In the genomic region with DNA sequence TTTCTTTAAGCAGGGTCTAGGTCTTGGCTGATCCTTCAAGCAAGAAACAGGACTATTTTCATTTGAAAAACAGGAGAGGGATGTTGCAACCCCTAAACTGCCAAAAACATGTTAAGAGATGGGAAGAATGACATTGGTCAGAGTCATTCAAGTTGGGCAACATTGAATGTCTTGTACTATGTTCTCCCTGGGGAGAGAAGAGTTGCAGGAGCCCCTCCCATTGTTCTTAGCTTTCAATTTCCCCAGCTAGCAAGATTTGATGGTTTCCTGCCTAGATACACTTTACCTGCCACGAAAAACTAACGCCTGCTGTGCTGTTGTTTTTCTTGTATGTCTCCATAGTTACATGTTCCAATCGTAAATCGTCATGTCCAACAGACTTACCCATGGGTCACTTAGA, we compare ENCODE assay signal across 25 mouse cellular contexts. TPM values are rescaled to one million over a fixed set of nuclear protein-coding genes. Genes with fewer than 3 reads are reported as not detected.
DNase-seq lines count a peak whose midpoint lies in the region; ATAC-seq and TF ChIP-seq lines count a peak whose summit lies in the region.
"Had no signal": no experiment of that assay in that cellular context is flagged by ENCODE, and none has a peak within 500 bp of the region (broad histone marks: within the 10 kb centered on the region; RNA-seq: fewer than 3 reads in every experiment).

No protein-coding gene starts in this region.

- TF ChIP-seq CTCF in C2C12 (IDR thresholded peaks at IDR 0.05; ENCODE audit: control insufficient read depth, insufficient read depth, insufficient read length), result no peak

- H3K79me3 ChIP-seq in C2C12 (ENCODE audit: low read depth), result no peaks in the 10 kb centered on the region

- intact Hi-C loops in heart, postnatal 36 days (cut with DNase I), result no loop called here

- peak; percentile 55 for ATAC-seq in granulocyte monocyte progenitor cell, adult 5-6 weeks (replicated peaks; ENCODE audit: poor library complexity, severe bottlenecking)
- ATAC-seq: forebrain, embryonic 15.5 days; intestine, embryonic 15.5 days had no signal

- peak; percentile 90 for DNase-seq in heart, adult 11 months
- DNase-seq in heart, postnatal 36 days, result no peak
- DNase-seq in skeletal muscle tissue, adult 2 months (ENCODE audit: low read depth, low spot score), result peak; percentile 16
- DNase-seq in cerebellum, adult 18-20 months, result no peak
- DNase-seq in embryo, embryonic 10.5 days (ENCODE audit: low spot score), result no peak
- DNase-seq: adrenal gland, postnatal 14 days; cerebellum, adult 11-12 months; cerebellum, adult 9-11 months; cerebellum, postnatal 36 days; gastrocnemius, adult 2 months; gastrocnemius, postnatal 25 days; heart, adult 2 months; heart, postnatal 14 days; kidney, adult 18-20 months had no signal

- H3K36me3 ChIP-seq in C2C12 (ENCODE audit: control insufficient read depth, insufficient read depth), result no peaks in the 10 kb centered on the region
- H3K36me3 ChIP-seq: embryonic facial prominence, embryonic 15.5 days; forebrain, embryonic 15.5 days; G1E; hindbrain, embryonic 10.5 days; intestine, embryonic 15.5 days had no signal

- no peak overlapping the region for H3K4me3 ChIP-seq in C2C12 (ENCODE audit: insufficient read depth, poor library complexity, severe bottlenecking)
- H3K4me3 ChIP-seq: embryonic facial prominence, embryonic 15.5 days; erythroblast, embryonic 14.5 days; forebrain, embryonic 15.5 days; gastrocnemius, adult 2 months; heart, adult 2 months; hindbrain, embryonic 10.5 days; intestine, embryonic 15.5 days had no signal

- no peak overlapping the region for H3ac ChIP-seq in C2C12 (ENCODE audit: control insufficient read depth, insufficient read length, low read depth)

- H3K79me2 ChIP-seq in C2C12 (ENCODE audit: control insufficient read depth, insufficient read depth), result no peaks in the 10 kb centered on the region

- no peaks in the 10 kb centered on the region for H3K27me3 ChIP-seq in C2C12 (ENCODE audit: control insufficient read depth, insufficient read depth, insufficient read length)
- H3K27me3 ChIP-seq: embryonic facial prominence, embryonic 15.5 days; forebrain, embryonic 15.5 days; intestine, embryonic 15.5 days had no signal

TF ChIP-seq in C2C12, 6 proteins besides CTCF, POLR2A, EP300 and RAD21:
- no peak for TF ChIP-seq MYOG (IDR thresholded peaks at IDR 0.05; ENCODE audit: control insufficient read depth, extremely low read depth, insufficient read length)
- peak; percentile 7 for TF ChIP-seq CEBPB (IDR thresholded peaks at IDR 0.05; ENCODE audit: low read depth)

RNA-seq across cellular contexts. Expression of gene Ifi208, which starts 15.5 kb away (rescaled TPM):
- under 1 TPM; 0.43 to 0.44 TPM for total RNA-seq in heart, postnatal 36 days (2021)
- polyA plus RNA-seq in C2C12 (2012; fragmentation: generic; extraction: Trizol), result not detected
- total RNA-seq in granulocyte monocyte progenitor cell, adult 5-6 weeks (2014; fragmentation: Nextera tagmentation), result not detected in 2 replicates
- not detected in 2 replicates for total RNA-seq in granulocyte monocyte progenitor cell, adult 5-6 weeks (2017)
- polyA plus RNA-seq: forebrain, embryonic 11.5 days; forebrain, embryonic 15.5 days; G1E; hindbrain, embryonic 10.5 days; hindbrain, embryonic 14.5 days had no signal

RNA-seq across cellular contexts. Expression of gene Ifi209, which starts 27.3 kb away (rescaled TPM):
- total RNA-seq in heart, postnatal 36 days (2021), result 1 to 10 TPM in 1 of 2 experiments, under 1 TPM in 1; 0.42 to 1.1 TPM
- polyA plus RNA-seq in C2C12 (2012; fragmentation: generic; extraction: Trizol), result not detected
- 77.0 and 77.3 TPM in 2 replicates for total RNA-seq in granulocyte monocyte progenitor cell, adult 5-6 weeks (2014; fragmentation: Nextera tagmentation)
- 143 and 146 TPM in 2 replicates for total RNA-seq in granulocyte monocyte progenitor cell, adult 5-6 weeks (2017)
- total RNA-seq: G1E had no signal
- polyA plus RNA-seq: embryonic facial prominence, embryonic 11.5 days; erythroblast, embryonic 14.5 days; G1E; hindbrain, embryonic 10.5 days had no signal

RNA-seq across cellular contexts. Expression of gene Ifi213, which starts 58.9 kb away (rescaled TPM):
- total RNA-seq in heart, postnatal 36 days (2021), result 1 to 10 TPM in 1 of 2 experiments, under 1 TPM in 1; 0.28 to 1.1 TPM
- not detected for polyA plus RNA-seq in C2C12 (2012; fragmentation: generic; extraction: Trizol)
- not detected in 2 replicates for total RNA-seq in granulocyte monocyte progenitor cell, adult 5-6 weeks (2014; fragmentation: Nextera tagmentation)
- 0.47 TPM in 1 of 2 replicates, not detected in the other for total RNA-seq in granulocyte monocyte progenitor cell, adult 5-6 weeks (2017)
- total RNA-seq: gastrocnemius, adult 2 months had no signal
- polyA plus RNA-seq: embryonic facial prominence, embryonic 11.5 days; erythroblast, embryonic 14.5 days; forebrain, embryonic 11.5 days; forebrain, embryonic 15.5 days; G1E; hindbrain, embryonic 10.5 days had no signal

Comparison
In these comparisons a context has a peak if more than half of its experiments do, and no peak if none do; other contexts are left out.
1. DNase-seq: peak in heart, adult 11 months (single experiment) and skeletal muscle tissue, adult 2 months (single experiment); none in heart, postnatal 36 days (0 of 2), cerebellum, adult 18-20 months (0 of 2) and embryo, embryonic 10.5 days (single experiment).
2. RNA of gene Ifi209, which starts 27.3 kb away (total RNA-seq): 77.0 to 146 TPM in granulocyte monocyte progenitor cell, adult 5-6 weeks; 0.42 to 1.1 TPM in heart, postnatal 36 days; every median in the first group is over 10 times any median in the second.